Mouse (Mus musculus) CH12.LX (cell line): ENCODE data around the gene Atp5l.

Source experiments
- BHLHE40 ChIP-seq: IDR thresholded peaks from 2 replicates; pipeline ENCODE4 v1.6.1; 2011; ENCODE audit warnings: mild to moderate bottlenecking, low read depth, low read length, improper control_type of control experiment
- CHD1 ChIP-seq: IDR thresholded peaks from 2 replicates; pipeline ENCODE4 v1.6.1; 2012; ENCODE audit warnings: low read depth, low read length, improper control_type of control experiment, inconsistent platforms
- CHD2 ChIP-seq: IDR thresholded peaks from 2 replicates; pipeline ENCODE4 v1.6.1; 2011; ENCODE audit warnings: low read length, improper control_type of control experiment
- CTCF ChIP-seq, 2 experiments: IDR thresholded peaks in 1 of 2; conservative IDR thresholded peaks in 1 of 2; 2 replicates each; pipeline ENCODE4 v1.5.1; 2011 to 2012; ENCODE audit warnings: low read depth in 2 of 2, low read length in 2 of 2, improper control_type of control experiment in 1 of 2, inconsistent platforms in 1 of 2, mild to moderate bottlenecking in 1 of 2, moderate library complexity in 1 of 2
- EP300 ChIP-seq: IDR thresholded peaks from 2 replicates; pipeline ENCODE4 v1.6.1; 2011; ENCODE audit warnings: low read length, improper control_type of control experiment
- JUND ChIP-seq: conservative IDR thresholded peaks from 2 replicates; pipeline ENCODE4 v1.6.1; 2011; ENCODE audit warnings: low read depth, low read length, improper control_type of control experiment
- KAT2A ChIP-seq: IDR thresholded peaks from 2 replicates; pipeline ENCODE4 v1.6.1; 2012; ENCODE audit warnings: low read length, improper control_type of control experiment, inconsistent platforms; ENCODE audit not compliant: insufficient replicate concordance
- MAX ChIP-seq: IDR thresholded peaks from 2 replicates; pipeline ENCODE4 v1.6.1; 2011; ENCODE audit warnings: low read length, improper control_type of control experiment
- POLR2A ChIP-seq: IDR thresholded peaks from 2 replicates; pipeline ENCODE4 v1.6.1; 2011; ENCODE audit warnings: low read depth, mild to moderate bottlenecking, improper control_type of control experiment, low read length
- USF1 ChIP-seq: IDR thresholded peaks from 2 replicates; pipeline ENCODE4 v1.6.1; 2014; ENCODE audit warnings: low read depth, mild to moderate bottlenecking, inconsistent platforms, low read length, improper control_type of control experiment
- ZNF384 ChIP-seq: IDR thresholded peaks from 2 replicates; pipeline ENCODE4 v1.6.1; 2012; ENCODE audit warnings: low read depth, low read length, improper control_type of control experiment, inconsistent platforms

- no peak for TF ChIP-seq POLR2A
- TF ChIP-seq CHD2 = peak; percentile 75; the same call in 1 of the 2 replicates
- no peak for TF ChIP-seq EP300
- no peak for TF ChIP-seq USF1
- TF ChIP-seq CHD1 = no peak
- peak; percentile 78; the same call in 1 of the 2 replicates for TF ChIP-seq KAT2A
- no peak for TF ChIP-seq CTCF (conservative IDR thresholded peaks at IDR 0.05 in 1 of 2, IDR thresholded peaks at IDR 0.05 in 1 of 2; ENCODE audit: low read depth in 2 of 2, low read length in 2 of 2)
- no peak; the same call in 1 of the 2 replicates for TF ChIP-seq MAX
- no peak for TF ChIP-seq BHLHE40
- no peak for TF ChIP-seq ZNF384
- no peak for TF ChIP-seq JUND
These were observed 39.2 kb downstream of the Atp5l start, which contains the start of gene Kmt2a for GRCm38 (mm10) chr9:44881221-44881871.
